Mouse (Mus musculus) heart, adult 18-20 months (tissue): ENCODE measurements at regions not wholly inside any gene's neighbourhood (a gene's known extent, or its start where the extent isn't known, plus 50 kb on each side); places are given as distances from the start of the nearest gene placed in this dataset.

Experiments used
- DNase-seq, 2 experiments: peaks; one replicate each; pipeline ENCODE4 v3.0.0; 2021 to 2022; ENCODE audit warnings: mixed read lengths in 1 of 2

DNA sequence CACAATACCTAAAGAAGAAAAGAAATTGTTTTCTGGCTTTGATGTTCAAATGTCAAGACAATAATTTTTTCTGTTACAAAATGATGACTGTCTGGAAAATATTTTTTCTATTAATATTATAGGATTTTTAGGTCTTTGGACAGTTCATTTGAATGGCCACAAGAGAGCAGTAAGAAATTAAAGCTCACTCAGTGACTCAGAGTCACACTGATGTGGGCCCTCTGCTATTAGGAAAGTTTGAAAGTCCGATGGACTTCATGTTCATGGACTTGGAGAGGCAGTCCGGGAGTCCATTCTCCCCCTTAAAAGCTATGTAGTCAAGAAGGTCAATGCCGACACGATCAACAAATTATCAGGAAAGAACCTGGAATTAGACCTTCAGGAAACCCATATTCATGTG is 657.0 kb downstream of the Mecom start:
- DNase-seq: peak in 1 of 2 experiments; percentile 12

DNA sequence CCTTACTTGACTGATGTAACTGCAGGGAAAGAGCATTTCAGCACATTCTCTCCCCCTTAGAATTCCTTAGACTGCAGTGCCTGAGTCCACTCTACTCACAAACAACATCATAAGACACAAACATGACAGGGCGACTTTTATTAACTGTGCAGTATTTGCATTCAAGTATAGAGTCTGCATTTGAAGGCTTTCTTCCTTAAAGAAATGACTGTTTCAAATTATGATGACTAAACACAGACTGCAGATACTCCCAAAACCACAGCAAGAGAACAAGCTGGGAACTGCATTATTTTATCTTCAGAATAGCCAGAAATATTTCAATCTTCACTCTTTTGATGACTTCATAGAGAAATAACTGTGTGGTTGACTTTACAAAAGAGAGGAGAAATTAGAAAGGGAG is 657.5 kb downstream of the Mecom start:
- no peak for DNase-seq

DNA sequence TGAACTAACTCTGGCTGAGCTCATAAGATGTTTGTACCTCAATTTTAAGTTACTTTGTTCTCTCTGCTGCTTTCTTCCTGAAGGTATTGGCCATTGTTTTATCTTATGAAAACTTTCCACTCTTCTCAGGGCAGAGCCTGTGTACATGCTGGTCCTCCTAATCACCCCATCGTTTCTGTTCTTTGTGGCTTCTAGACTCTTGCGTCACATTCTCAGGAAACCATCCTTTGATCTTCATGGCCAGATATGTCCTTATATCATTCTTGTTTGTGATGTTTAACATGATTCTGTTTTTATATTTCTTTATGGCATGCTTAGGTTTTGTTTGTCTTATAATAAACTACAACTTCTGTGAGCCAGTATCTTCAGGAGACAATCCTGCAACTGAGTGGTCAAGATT is 658.2 kb downstream of the Mecom start:
- no peak for DNase-seq

DNA sequence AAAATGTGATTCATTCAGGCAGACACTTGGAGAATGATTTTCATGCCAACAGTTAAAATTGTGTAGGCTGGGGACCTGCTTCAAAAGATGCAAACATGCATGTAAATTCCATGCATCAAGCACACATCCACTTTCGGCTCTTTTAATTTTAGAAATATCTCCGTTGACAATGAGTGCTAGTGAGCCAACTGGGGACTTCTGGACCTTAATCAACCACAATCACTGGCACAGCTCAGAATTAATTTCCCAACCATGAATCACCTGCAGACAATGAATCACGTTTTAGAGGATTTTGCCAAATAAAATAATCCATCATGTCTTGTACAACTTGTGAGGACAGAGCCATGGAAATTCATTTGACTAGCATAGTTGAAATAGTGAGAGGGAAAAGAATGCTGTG is 667.8 kb downstream of the Mecom start:
- DNase-seq: no peak

DNA sequence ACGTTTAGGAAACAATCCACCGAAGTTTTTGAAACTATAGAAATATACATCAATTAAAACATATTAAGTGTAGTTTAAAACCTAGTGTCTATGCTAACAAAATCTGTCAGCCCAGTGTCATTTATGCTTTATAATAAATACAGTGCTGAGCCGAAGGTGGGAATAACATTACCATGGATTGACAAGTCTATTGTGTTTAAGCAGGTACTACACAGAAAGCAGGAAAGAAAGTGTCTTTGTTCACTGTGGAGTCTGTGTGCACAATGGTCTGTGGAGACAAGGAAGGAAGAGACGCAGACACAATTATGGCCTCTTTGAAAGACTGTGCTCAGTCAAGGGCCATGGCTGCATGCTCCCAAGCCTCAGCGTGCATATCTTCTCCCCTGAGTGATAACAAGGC is 672.0 kb downstream of the Mecom start:
- no peak for DNase-seq

DNA sequence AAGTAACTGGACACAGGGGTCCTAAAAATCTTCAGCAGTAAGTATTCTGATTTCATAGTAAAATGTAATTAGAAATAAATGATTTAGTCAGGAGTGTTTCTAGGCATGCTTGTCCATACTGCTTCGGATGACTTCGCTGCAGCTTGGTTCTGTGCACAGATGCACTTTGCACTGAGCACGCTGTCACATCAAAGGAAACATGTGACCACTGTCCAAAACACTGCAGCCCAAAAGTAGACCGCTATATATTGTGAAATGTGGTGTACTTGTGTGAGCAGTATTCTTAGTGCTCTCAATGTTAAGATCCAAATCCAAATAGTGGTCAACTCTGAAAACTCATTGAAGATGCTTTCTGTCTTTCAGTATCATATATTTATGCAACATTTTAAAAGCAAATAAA is 685.4 kb downstream of the Mecom start:
- DNase-seq: no peak

DNA sequence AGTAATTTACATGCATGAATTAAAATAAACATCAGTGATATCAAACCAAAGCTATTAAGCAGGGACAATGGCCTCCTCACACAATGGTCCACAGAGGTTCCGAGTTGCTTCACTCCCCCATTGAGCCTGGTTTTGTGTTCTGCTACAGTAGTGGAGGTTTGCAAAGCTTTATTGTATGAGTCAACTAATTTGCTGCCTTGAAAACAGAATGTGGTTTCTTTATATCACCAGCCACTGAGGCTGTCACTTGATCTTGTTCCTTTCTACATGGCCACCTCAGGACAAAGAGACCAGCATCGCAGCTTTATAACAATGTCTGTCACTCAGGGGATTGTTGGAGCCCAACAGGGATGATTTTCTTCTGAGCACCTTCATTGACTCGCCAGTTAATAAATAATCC is 695.3 kb downstream of the Mecom start:
- no peak for DNase-seq

DNA sequence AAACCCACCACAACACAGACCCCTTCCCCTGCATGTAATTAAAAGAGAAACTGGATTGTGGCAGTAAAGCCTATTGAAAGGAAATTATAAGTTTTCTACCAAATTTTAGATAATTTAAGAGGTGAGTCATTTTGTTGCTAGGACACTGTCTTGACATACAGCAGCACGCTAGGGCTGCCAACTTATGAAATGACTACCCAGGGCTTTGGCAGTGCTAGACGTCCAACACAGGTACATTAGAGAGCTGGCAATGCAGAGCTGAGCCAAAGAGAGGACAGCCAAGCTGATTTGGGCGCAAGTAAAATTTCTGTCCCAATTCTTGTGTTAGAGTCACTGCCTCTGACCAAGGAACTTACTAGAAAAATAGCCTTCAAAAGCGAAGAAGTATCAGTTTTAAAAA is 712.4 kb downstream of the Mecom start:
- DNase-seq: no peak

DNA sequence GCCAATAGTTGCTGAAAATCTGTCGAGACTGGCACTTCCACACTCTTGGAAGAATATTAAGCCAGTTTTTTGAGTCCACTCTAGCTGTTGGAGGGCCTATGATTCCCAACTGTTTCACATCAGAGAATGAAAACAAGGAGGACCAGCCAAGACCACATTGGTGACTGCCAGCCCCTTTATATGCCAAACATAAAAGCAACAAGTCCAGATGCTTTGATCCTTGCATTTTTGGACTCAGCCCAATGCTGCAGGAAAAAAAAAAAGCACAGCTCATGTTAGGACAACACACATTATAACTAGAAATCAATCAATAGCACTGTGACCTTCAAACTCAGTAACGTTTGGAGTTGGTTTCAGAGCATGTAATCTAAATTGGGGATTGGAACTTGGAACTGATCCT is 712.9 kb downstream of the Mecom start:
- DNase-seq: no peak

DNA sequence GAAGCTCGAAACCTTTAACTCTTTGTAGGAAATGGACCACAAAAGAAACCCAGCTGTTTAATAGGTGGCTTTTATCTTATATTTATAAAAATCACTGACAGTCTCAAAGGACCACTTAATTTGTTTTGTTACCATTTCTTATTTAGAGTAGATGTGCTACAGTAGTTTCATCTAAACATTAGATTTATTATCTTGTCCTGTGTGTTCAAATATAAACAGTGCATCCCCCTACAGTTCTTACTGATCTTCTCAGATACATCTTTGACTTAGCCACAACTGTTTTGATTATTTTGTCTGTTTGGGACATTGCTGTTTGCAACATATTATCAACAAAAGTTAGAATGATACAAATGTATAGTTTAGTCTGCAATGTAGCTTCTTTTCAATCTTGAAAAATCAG is 716.5 kb downstream of the Mecom start:
- DNase-seq: no peak

DNA sequence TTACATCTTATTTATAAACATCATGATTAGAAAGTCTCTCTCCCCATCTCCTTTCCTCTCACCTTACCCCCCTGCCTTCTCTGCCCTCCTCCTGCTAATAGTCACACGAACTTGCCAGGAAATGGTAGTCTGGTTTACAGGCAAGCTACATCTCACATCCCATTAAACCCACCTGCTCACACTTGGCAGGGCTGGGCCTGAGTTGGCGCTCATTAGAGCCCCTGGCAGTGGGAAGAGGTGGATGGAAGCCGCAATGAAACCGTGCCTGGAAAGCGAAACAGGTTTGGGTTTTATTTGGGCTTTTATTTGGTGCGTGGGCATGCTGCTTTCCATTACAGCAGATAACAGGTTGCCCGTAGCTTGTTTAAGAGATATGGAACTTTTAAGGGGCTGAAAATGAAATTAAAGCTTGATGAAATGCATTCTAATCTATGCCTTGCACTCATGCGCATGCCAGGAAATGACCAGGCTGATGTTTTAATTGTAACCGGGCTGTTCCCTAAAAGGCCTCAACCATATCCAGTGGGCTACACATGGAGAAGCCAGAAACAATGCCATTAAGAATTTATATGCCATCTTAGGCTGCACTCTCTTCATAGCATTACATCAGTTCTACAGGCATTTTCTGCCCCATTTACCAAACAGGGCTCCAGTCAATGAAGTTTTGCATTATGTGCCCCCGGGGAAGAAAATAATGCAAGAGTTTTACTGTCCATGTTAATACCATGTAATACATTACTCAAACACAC is 725.0 kb downstream of the Mecom start:
- DNase-seq: no peak

DNA sequence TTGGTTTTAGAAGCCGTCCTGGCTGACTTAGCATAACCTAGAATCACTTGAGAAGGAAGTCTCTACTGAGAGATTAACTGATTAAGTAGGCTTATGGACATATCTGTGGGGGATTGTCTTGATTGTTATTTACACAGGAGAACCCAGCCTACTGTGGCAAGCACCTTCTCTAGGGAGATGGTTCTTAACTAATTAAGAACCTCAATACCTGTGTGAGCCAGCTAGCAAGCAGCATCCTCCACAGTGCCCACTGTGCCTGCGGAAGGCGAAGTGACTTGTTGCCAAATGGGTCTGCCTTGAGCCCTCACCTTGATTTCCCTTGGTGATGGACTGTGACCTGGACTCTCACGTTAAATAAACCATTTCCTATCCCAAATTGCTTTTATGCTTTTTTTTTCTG is 730.8 kb downstream of the Mecom start:
- DNase-seq: no peak

DNA sequence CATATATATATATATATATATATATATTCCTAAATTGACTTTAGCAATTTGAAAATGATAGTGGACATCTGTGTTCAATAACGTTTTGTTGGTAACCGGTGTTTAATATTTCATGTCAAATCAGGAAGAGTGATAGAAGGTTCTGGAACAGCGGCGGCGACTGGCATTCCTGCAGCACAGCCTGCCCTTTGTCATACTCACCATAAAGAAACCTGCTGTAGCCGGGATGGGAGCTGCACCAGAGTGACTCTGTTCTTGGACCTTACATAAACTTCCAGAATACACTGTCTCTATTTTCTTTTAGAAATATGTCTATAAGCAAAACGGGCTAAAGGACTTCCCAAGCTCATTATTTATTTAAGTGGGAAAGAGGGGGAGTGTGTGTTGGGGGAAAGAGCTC is 731.5 kb downstream of the Egfem1 start:
- DNase-seq: no peak

DNA sequence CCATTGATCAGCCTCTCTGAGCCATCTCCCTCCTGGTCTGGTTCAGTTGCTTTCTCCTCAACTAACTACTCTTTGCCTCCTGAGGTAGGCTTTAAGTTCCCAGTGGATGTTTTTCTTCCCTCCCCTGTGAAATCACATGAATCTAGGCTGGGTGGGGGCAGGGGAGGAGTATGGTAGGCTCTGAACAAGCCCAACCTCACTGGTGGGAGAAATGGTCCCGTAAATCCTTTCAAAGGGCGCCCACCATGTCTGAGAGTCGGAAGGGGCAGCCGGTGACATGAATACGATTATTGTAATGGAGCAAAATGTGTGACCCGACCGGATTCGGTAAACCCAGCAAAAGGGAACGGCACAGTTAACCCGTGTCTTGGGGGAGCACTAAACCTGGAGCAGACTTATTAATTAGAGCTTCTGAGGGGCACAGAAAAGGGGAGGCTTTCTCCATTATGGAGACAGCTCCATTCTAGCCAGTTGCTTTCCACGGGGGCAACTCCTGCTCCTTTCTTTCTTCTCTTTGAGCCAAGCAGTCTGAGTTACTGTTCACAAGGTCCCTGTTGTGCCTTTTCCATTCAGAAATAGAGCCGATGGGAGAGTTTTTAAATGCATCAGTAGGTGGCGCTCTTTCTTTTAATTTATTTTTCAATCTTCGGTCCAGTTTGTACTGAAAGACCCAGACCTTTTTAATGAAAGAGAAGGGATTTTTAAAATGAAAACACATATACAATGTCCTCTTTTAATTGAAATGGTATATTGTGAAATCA is 730.8 kb downstream of the Egfem1 start:
- DNase-seq: peak; percentile 9 to 53

DNA sequence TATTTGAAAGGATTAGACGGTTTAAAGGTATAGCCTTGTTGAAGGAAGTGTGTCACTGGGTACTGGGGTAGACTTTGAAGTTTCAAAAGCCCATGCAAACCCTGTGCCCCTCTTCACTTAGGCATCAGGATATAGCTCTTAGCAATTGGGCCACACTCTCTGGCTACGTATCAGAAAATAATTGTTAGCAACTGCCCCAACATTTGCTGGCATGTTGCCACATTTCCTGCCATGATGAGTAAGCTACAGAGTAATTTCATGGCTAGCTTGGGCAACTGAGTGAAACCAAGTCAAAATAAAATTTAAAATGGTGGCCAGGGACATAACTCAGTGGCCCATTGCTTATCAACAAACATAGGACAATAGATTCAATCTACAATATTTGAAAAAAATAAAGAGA is 724.2 kb downstream of the Egfem1 start:
- DNase-seq: no peak

DNA sequence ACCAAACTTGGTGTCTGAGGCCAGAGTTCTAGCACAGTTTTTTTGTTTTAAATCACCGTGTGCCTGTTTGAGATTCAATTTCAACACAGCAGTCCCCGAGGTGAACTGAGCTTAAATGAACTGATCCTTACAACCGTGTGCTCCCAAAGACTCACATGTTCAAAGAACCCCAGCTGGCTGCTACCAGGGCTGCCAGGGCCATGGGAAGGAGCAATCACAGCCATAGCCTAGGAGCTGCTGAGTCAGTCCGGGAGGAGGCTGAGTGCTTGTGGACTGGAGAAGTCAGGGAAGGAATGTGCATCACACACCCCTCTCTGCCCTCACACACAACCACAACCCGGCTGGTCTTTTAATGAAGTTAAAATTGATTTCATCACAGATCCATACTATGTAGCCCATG is 721.6 kb downstream of the Egfem1 start:
- no peak for DNase-seq

DNA sequence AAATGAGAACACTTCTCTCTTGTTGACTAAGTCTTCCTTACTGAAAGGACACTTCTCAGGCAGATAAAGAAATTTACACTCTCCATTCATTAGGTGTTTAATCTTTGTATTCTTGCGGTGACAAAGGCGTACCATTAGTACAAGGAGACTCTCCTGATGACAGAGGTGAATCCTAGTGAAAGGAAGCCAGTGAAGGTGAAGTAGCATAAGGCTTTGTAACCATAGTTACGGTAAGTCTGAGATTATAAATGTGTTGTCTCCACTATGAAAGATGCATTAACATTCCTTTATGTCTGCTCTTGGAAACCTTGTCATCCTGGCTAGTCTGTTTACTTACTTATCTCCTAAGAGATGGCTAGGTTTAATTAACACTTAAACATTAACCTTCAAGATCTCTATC is 719.3 kb downstream of the Egfem1 start:
- DNase-seq: no peak

DNA sequence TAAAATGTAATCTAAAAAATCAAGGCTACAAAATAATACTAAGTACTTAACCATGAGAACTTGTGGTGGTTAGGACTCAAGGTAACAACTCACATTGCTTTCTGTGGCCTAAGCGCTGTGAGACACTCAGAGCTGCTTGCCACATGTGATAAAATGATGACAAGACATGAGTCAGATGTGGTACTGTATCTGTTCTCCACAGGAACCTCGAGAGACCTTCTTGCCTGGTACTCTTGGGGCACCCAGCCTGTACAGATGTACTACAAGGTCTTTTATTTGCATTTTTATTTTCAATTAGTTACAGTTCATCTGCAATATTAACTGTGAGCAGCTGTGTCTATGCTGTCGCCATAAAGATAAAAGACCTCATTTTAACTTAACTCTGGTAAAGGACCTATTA is 692.5 kb downstream of the Egfem1 start:
- DNase-seq: no peak

DNA sequence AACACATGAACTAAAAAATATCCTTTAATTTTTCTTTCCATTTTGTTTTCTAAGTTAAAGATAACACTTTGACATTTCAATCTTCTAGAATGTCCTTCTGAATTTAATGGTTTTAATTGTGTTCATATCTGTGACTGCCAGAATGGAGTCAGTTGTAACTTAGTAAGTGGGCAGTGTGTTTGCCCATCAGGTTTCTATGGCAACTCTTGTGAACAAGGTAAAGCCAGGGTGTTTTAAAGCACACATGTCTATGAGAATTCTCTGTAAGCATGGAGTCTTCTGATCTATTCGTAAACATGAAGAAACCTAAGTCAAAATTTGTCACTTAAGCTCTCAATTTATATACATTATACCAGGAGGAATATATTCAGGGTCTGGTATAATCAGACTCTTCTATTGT is 689.4 kb downstream of the Egfem1 start:
- no peak for DNase-seq

DNA sequence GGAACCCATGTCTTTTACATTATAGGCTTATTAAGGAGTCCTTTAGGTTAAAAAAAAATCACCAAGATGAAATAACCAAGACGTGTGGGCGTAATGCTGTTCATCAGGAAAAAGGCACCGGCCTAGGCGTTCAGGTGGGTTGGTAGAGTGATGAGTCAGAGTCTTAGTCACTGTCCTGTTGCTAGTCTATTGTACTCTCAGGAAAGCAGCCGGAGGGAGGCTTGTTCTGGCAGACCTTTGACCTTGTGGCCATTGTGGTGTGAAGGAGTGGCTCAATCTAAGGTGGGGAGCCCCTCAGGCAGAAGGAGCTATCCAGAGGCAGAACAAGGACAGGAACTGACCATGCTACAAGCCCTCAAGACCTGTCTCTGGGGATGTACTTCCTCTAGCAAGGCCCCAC is 686.8 kb downstream of the Egfem1 start:
- no peak for DNase-seq

DNA sequence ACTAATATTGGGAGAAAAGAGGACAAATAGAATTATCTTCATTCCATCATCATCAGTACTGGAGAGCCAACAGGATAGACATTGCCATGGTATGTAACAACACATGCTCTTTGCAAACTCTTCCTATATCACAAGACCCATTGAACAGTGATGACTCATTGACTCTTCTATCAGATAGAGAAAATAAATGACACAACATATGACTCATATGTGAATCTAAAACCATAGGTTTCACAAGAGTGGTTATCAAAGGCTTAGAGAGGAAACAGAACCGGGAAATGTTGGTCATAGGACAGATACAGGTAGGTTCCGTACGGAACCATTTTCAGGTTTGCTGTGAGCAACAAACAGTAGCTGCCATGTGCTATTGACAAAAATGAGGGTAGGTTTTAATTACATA is 682.2 kb downstream of the Egfem1 start:
- no peak for DNase-seq

DNA sequence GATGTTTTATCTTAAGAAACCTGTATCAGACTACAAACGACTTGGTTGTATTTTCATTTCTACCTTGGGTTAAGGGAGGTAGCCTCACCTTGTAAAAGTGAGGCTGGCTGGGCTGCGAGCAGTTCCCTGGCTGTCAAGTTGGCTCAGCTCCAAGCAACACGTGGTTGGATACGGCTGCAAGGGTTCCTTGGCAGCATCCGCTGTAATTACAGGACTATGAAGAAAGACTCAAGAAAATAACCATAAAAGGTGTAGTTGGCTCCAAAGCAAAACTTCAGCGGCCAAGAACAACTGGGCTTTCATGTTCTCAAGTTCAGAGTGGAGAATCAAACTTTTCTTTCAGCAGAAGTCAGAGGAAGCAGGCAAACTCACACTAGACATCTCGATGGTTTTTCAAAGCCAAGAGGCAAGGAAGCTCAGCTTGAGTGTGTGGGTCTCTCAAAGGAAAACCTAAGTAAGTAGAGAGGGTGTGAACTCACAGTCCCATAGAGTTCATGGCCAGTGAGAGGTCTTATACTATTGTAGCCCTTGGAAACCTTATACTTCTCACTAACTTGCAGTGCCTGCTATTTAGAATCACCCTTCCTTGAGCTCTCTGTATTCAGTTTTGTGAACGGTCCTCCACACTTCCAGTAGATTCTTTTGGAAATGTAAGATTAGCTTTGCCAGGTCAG is 676.1 kb downstream of the Egfem1 start:
- peak; percentile 25 to 30 for DNase-seq
